Mouse (Mus musculus): ENCODE measurements around the gene Dnah2. TPM values are rescaled to one million over a fixed set of nuclear protein-coding genes. Genes with fewer than 3 reads are reported as not detected.

Dnah2 gene
- total and polyA plus RNA-seq, 3 experiments: under 0.01 to 0.03 TPM; not detected in 1

DNA sequence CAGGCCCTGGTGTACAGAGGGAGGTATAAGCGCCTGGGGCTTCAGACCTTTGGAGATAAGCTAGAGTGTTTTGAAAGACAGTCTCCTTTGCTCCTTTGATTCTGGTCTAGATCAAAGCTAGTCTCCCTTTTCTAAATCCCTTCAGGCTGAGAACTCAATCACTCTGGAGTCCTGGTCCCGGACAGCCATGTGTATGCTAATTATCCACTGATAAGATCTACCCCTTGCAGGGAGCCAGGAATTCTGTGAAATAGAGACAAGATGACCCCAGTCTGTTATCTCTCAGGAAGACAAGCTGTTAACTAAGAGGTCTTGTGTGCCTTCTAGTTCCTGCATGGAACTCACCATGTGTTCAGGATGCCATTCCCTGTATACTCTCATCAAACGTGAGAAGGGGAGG, 111.6 kb downstream of the Dnah2 start:
- Histone ChIP-seq H3K9me3 (replicated peaks; ENCODE audit: low read length) (no peaks in the 10 kb centered on the region), H3K27me3 (replicated peaks) (peaks cover 73% of the 10 kb centered on the region), H3K9ac (ENCODE audit: insufficient read depth, low read depth) (no peak overlapping the region), H3K4me1 (ENCODE audit: control insufficient read depth in 1 of 2, insufficient read depth in 2 of 2) (peaks cover under 1 to 4% of the 10 kb centered on the region in 2 experiments), H3K4me3 (replicated peaks in 1 of 3; ENCODE audit: low read depth in 2 of 3, low read length in 2 of 3, poor library complexity in 1 of 3) (no peak overlapping the region), H3K36me3 (replicated peaks in 1 of 2; ENCODE audit: control insufficient read depth in 1 of 2, insufficient read depth in 1 of 2, low read length in 1 of 2) (no peaks in the 10 kb centered on the region), H3K27ac (ENCODE audit: insufficient read depth, low read depth) (no peak overlapping the region), H3K79me2 (replicated peaks; ENCODE audit: control insufficient read depth, extremely low read depth, insufficient read depth, poor library complexity, severe bottlenecking) (no peaks in the 10 kb centered on the region), H3K4me2 (ENCODE audit: insufficient read depth, low read depth, poor library complexity, severe bottlenecking) (no peak overlapping the region)
- no peak for DNase-seq (ENCODE audit: extremely low read depth)
- in situ Hi-C loops (cut with MboI; ENCODE audit: low pct_ligation_motif_present, low pct_unique_long_range_greater_than_20kb, low sequenced_read_pairs) (no loop called here), dilution Hi-C loops (cut with MboI; ENCODE audit: extremely low pct_ligation_motif_present, extremely low pct_unique_long_range_greater_than_20kb, low sequenced_read_pairs) (no loop called here)
- TF ChIP-seq POLR2AphosphoS2 (IDR thresholded peaks at IDR 0.05; ENCODE audit: low read depth, low read length) (no peak), RAD21 (IDR thresholded peaks at IDR 0.05; ENCODE audit: low read depth, low read length) (no peak)

DNA sequence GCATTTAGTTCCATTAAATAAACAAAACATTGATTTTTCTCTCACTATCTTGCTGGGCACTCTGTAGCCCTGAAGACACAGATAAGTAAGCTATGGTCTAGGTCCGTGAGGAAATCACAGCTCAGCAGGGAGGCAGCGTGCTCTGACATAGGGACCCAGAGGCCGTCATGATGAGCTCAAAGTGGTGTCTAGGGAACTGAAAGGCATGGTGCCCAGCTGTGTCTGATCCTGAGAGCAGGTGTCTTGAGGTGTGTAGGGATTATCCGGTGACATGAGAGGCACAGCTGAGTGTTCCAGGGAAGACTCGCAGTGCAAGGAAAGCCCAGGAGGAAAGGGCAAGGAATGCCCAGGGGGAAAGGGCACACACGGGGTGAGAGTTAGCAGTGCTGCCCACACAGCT, 115.7 kb downstream of the Dnah2 start:
- in situ Hi-C loops (cut with MboI; ENCODE audit: low pct_ligation_motif_present, low pct_unique_long_range_greater_than_20kb, low sequenced_read_pairs): loop anchor here (5.0 kb wide), 1 partner anchor 36 kb away; the partner anchor contains the start of genes Cyb5d1, Naa38 and Tmem88
- Histone ChIP-seq H3K4me3 (replicated peaks in 1 of 3; ENCODE audit: low read depth in 2 of 3, low read length in 2 of 3, poor library complexity in 1 of 3) (no peak overlapping the region), H3K9ac (ENCODE audit: insufficient read depth, low read depth) (no peak overlapping the region), H3K27ac (ENCODE audit: insufficient read depth, low read depth) (no peak overlapping the region), H3K4me2 (ENCODE audit: insufficient read depth, low read depth, poor library complexity, severe bottlenecking) (no peak overlapping the region), H3K27me3 (replicated peaks) (peaks cover 55% of the 10 kb centered on the region), H3K79me2 (replicated peaks; ENCODE audit: control insufficient read depth, extremely low read depth, insufficient read depth, poor library complexity, severe bottlenecking) (no peaks in the 10 kb centered on the region), H3K36me3 (replicated peaks in 1 of 2; ENCODE audit: control insufficient read depth in 1 of 2, insufficient read depth in 1 of 2, low read length in 1 of 2) (no peaks in the 10 kb centered on the region), H3K4me1 (ENCODE audit: control insufficient read depth in 1 of 2, insufficient read depth in 2 of 2) (peaks cover 6 to 18% of the 10 kb centered on the region in 2 experiments), H3K9me3 (replicated peaks; ENCODE audit: low read length) (no peaks in the 10 kb centered on the region)
- dilution Hi-C loops (cut with MboI; ENCODE audit: extremely low pct_ligation_motif_present, extremely low pct_unique_long_range_greater_than_20kb, low sequenced_read_pairs): no loop called here
- TF ChIP-seq EP300 (IDR thresholded peaks at IDR 0.05; ENCODE audit: low read length) (no peak), TCF12 (IDR thresholded peaks at IDR 0.05; ENCODE audit: low read depth, low read length) (no peak)
- DNase-seq (ENCODE audit: extremely low read depth): no peak

- no peak overlapping the region for H3K27ac ChIP-seq (ENCODE audit: insufficient read depth, low read depth)
- peaks cover 52% of the 10 kb centered on the region for H3K27me3 ChIP-seq (replicated peaks)
- no peak overlapping the region for H3K9ac ChIP-seq (ENCODE audit: insufficient read depth, low read depth)
- no peaks in the 10 kb centered on the region for H3K79me2 ChIP-seq (replicated peaks; ENCODE audit: control insufficient read depth, extremely low read depth, insufficient read depth, poor library complexity, severe bottlenecking)
- TF ChIP-seq EP300 (IDR thresholded peaks at IDR 0.05; ENCODE audit: low read length) (no peak), MYC (IDR thresholded peaks at IDR 0.05; ENCODE audit: low read depth, low read length) (no peak), ZNF384 (IDR thresholded peaks at IDR 0.05; ENCODE audit: low read depth, low read length) (no peak), JUND (conservative IDR thresholded peaks at IDR 0.05; ENCODE audit: low read depth, low read length) (no peak), MAX (IDR thresholded peaks at IDR 0.05; ENCODE audit: low read length) (no peak), MAZ (IDR thresholded peaks at IDR 0.05; ENCODE audit: low read depth, low read length) (no peak), JUN (IDR thresholded peaks at IDR 0.05; ENCODE audit: insufficient read depth, low read depth, low read length) (no peak), GABPA (IDR thresholded peaks at IDR 0.05; ENCODE audit: insufficient replicate concordance, low read depth, low read length) (no peak), KAT2A (IDR thresholded peaks at IDR 0.05; ENCODE audit: insufficient replicate concordance, low read length) (no peak), USF2 (conservative IDR thresholded peaks at IDR 0.05; ENCODE audit: low read depth, low read length) (no peak)
- H3K4me3 ChIP-seq (replicated peaks in 1 of 3; ENCODE audit: low read depth in 2 of 3, low read length in 2 of 3, poor library complexity in 1 of 3): no peak overlapping the region
- no peaks in the 10 kb centered on the region for H3K9me3 ChIP-seq (replicated peaks; ENCODE audit: low read length)
- DNase-seq (ENCODE audit: extremely low read depth): no peak
- no peak overlapping the region for H3K4me2 ChIP-seq (ENCODE audit: insufficient read depth, low read depth, poor library complexity, severe bottlenecking)
- in situ Hi-C loops (cut with MboI; ENCODE audit: low pct_ligation_motif_present, low pct_unique_long_range_greater_than_20kb, low sequenced_read_pairs): loop anchor here (5.0 kb wide), 1 partner anchor 35 kb away; the partner anchor contains the start of genes Cyb5d1, Naa38 and Tmem88
- H3K36me3 ChIP-seq (replicated peaks in 1 of 2; ENCODE audit: control insufficient read depth in 1 of 2, insufficient read depth in 1 of 2, low read length in 1 of 2): no peaks in the 10 kb centered on the region
- dilution Hi-C loops (cut with MboI; ENCODE audit: extremely low pct_ligation_motif_present, extremely low pct_unique_long_range_greater_than_20kb, low sequenced_read_pairs): no loop called here
- peaks cover 6 to 18% of the 10 kb centered on the region in 2 experiments for H3K4me1 ChIP-seq (ENCODE audit: control insufficient read depth in 1 of 2, insufficient read depth in 2 of 2)
Measured at GRCm38 (mm10) chr11:69432640-69432982, 116.3 kb downstream of the Dnah2 start.
